Mouse (Mus musculus) layer of hippocampus, adult 18-20 months (tissue): ENCODE data around the gene Tgfb2. TPM values are rescaled to one million over a fixed set of nuclear protein-coding genes. Genes with fewer than 3 reads are reported as not detected.

ENCODE experiments used
- DNase-seq, 2 experiments: peaks; one replicate each; pipeline ENCODE4 v3.0.0; 2022; ENCODE audit warnings: low spot score in 2 of 2
- total RNA-seq, 2 experiments: library from RNA; stranded (reverse); gene quantifications; 2 replicates each; pipeline ENCODE4 v1.2.3; 2021

The Tgfb2 gene
- total RNA-seq, 2 experiments from 2014 or later: 25.9 to 26.9 TPM

DNA sequence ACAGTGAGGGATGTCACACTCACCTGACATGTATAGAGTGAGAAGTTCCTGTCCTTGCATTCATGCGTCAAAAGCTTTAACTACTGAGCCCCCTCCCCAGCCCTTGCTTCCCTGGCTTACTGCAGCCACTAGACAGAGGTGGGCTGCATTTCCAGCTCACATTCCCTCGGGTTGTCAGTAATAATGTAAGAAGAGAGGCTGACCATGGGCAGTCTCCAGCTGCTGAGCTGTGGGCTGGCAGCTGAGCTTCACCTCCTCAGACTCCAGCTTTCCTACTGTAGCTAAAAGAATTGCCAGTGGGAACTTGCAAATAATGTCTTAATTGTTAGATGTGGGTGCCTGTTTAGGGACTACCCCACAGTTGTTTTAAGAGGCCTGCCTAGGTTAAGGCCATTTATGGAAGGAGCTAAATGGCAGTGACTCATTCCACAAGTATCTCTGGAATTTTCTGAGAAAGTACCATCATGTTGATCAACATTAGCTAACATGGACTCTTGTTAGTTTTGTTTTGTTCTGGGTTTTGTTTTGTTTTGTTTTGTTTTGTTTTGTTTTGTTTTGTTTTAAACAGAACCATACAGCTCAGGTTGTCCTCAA is 120.1 kb downstream of the Tgfb2 start:
- no peak for DNase-seq

DNA sequence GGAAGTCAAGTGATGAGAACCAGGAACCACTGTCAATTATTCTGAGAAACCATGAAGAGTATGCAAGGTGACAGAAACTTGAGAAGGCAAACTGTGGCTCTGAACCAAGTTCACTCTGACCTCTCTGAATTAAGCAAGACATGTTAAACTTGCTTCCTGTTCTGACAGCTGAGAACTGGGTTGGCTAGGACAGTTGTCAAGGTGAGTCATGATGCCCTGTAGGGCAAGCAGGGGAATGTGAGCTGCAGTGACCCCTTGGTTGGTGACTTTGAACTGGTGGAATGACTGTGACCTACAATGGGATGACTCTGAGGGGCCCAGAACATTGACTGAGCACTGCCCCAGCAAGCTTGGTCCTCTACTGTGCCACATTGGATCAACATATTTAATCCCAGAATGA is 121.9 kb downstream of the Tgfb2 start:
- DNase-seq: no peak

GRCm38 (mm10) chr1:186582113-186582512 is 123.7 kb downstream of the Tgfb2 start:
- DNase-seq: no peak

GRCm38 (mm10) chr1:186581666-186582065 is 124.1 kb downstream of the Tgfb2 start:
- DNase-seq: no peak

GRCm38 (mm10) chr1:186581114-186581513 is 124.7 kb downstream of the Tgfb2 start:
- no peak for DNase-seq

GRCm38 (mm10) chr1:186577302-186577701 is 128.5 kb downstream of the Tgfb2 start:
- DNase-seq: no peak

DNA sequence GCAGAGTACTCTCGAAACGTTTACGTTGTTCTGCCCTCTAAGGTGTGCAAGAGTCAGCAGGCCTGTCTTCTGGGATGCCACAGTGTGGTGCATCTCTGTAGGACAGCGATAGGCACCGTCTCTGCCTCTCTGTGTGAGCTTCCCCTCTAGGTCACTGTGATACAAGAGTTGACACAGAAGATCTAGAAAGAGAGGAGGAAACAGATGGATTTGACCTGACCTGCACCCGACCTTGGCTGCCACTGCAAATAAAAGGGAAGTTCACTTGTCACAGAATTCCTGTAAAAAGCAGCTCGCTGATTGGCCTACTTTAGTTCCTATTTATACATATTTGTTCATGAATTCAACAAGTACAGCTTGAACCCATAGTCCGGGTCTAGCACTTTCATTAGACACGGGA is 130.2 kb downstream of the Tgfb2 start:
- no peak for DNase-seq

DNA sequence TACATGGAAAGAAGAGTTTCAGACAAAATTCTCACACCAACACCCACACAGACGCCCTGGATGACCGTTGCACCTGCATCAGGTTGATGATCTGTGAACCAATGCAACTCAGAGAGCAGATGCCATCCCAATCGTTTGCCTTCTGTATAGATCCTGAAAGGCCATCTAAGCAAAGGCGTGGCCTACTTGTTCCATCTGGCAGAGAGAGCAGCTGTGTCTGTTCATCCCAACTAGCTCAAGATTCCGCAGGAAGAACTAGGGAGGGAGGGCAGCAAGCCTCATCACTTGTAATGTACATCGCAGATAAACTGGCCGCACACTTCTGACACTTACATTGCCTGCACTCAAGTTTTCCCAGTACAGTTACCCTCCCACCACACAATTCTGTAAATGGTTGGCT is 130.7 kb downstream of the Tgfb2 start:
- no peak for DNase-seq

Other genes starting within 250 kb of the Tgfb2 start
- gene Rrp15, start 43.4 kb upstream of the Tgfb2 start, total RNA-seq: 10 to 100 TPM; 15.1 to 16.2 TPM